Mouse (Mus musculus): ENCODE data around the gene Ano10. TPM values are rescaled to one million over a fixed set of nuclear protein-coding genes. Genes with fewer than 3 reads are reported as not detected.

Ano10 gene
- polyA plus RNA-seq, 1 experiment from 2014 or later = 38.4 TPM

DNA sequence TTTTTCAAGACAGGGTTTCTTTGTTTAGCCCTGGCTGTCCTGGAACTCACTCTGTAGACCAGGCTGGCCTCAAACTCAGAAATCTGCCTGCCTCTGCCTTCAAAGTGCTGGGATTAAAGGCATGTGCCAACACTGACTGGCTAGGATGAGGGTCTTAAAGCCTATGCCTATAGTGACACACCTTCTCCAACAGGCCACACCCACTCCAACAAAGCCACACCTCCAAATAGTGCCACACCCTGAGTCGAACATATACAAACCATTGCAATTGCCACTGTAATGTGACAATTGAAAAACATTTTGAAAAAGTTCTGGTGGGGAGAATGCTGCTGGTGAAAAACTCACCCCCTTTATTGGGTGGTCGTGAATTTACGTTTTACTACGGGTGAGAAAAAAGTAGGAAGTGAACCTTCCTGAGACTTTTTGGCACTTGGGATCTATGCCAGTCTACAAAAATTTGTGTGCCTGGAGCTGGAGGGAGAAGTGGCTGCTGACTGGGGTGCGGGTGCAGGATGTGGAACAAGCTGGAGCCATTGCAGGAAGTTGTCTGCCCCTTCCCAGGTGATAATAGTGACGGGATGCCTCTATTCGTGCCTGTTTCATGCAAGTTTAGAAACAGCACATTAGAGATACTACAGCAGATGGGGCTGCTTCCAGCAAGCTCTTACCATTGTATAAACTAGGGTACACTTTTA is 18.2 kb upstream of the Ano10 start:
- H3K27me3 ChIP-seq (ENCODE audit: insufficient read depth, low read length) = no peaks in the 10 kb centered on the region
- H3K4me3 ChIP-seq (ENCODE audit: low read depth, low read length) = no peak overlapping the region
- TF ChIP-seq CTCF (IDR thresholded peaks at IDR 0.05; ENCODE audit: low read depth) = no peak
- WGBS = 77% methylated on average over 7 of the region's 7 CpGs
- H3K36me3 ChIP-seq (ENCODE audit: insufficient read depth) = no peaks in the 10 kb centered on the region
- ATAC-seq (ENCODE audit: insufficient read depth) = no peak
- no peak overlapping the region for H3K27ac ChIP-seq (ENCODE audit: low read depth)
- no peak for DNase-seq
- no peak overlapping the region for H3K4me2 ChIP-seq
- no peaks in the 10 kb centered on the region for H3K9me3 ChIP-seq (ENCODE audit: low read depth, low read length)
- no peak overlapping the region for H3K9ac ChIP-seq
- H3K4me1 ChIP-seq (ENCODE audit: insufficient read depth) = 0 out of 2 replicates have a peak, but pooled peaks cover 12% of the 10 kb centered on the region

GRCm38 (mm10) chr9:122311051-122311760 is 17.0 kb upstream of the Ano10 start:
- DNase-seq (no peak), ATAC-seq (ENCODE audit: insufficient read depth) (peak; percentile 36; the same call in 1 of the 2 replicates)
- H3K9me3 ChIP-seq (ENCODE audit: low read depth, low read length) = no peaks in the 10 kb centered on the region
- peak overlapping the region; percentile 42 for H3K4me3 ChIP-seq (ENCODE audit: low read depth, low read length)
- H3K4me1 ChIP-seq (ENCODE audit: insufficient read depth) = 0 out of 2 replicates have a peak, but pooled peaks cover 12% of the 10 kb centered on the region
- no peaks in the 10 kb centered on the region for H3K27me3 ChIP-seq (ENCODE audit: insufficient read depth, low read length)
- TF ChIP-seq CTCF (IDR thresholded peaks at IDR 0.05; ENCODE audit: low read depth) = no peak
- H3K9ac ChIP-seq = peak overlapping the region; percentile 55
- H3K36me3 ChIP-seq (ENCODE audit: insufficient read depth) = no peaks in the 10 kb centered on the region
- peak overlapping the region; percentile 60 for H3K4me2 ChIP-seq
- H3K27ac ChIP-seq (ENCODE audit: low read depth) = peak overlapping the region; percentile 59; the same call in 1 of the 2 replicates
- WGBS = 62% methylated on average over 7 of the region's 7 CpGs

DNA sequence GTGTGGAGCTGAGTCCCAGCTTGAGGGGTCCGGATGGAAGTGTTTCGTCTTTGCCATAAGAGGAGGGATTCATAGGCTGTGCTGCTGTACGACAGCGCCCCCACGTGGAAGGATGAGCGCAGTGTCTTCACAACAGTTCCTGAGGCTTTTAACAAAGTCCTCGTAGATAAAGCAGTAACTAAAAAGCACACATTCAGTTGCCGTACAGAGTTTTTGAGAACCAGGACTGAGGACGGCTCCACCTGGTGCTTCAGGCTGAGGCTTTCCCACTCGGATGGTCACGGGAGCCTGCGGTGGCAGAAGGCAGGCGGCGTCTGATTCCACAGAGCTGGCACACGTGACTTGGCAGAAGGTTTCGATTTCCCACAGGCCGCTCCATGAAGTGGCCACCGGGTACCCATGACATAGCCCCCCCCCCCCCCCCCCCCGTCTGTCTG is 16.4 kb upstream of the Ano10 start:
- TF ChIP-seq CTCF (IDR thresholded peaks at IDR 0.05; ENCODE audit: low read depth) = peak; percentile 98
- H3K9ac ChIP-seq = peak overlapping the region; percentile 55
- H3K4me2 ChIP-seq = peak overlapping the region; percentile 60
- peak overlapping the region; percentile 42 for H3K4me3 ChIP-seq (ENCODE audit: low read depth, low read length)
- H3K36me3 ChIP-seq (ENCODE audit: insufficient read depth) = no peaks in the 10 kb centered on the region
- WGBS = 2% methylated on average over 18 of the region's 19 CpGs
- 0 out of 2 replicates have a peak, but pooled peaks cover 12% of the 10 kb centered on the region for H3K4me1 ChIP-seq (ENCODE audit: insufficient read depth)
- H3K27ac ChIP-seq (ENCODE audit: low read depth) = peak overlapping the region; percentile 59; the same call in 1 of the 2 replicates
- ATAC-seq (ENCODE audit: insufficient read depth) = peak; percentile 94
- DNase-seq = peak; percentile 96
- H3K9me3 ChIP-seq (ENCODE audit: low read depth, low read length) = no peaks in the 10 kb centered on the region
- H3K27me3 ChIP-seq (ENCODE audit: insufficient read depth, low read length) = no peaks in the 10 kb centered on the region

DNA sequence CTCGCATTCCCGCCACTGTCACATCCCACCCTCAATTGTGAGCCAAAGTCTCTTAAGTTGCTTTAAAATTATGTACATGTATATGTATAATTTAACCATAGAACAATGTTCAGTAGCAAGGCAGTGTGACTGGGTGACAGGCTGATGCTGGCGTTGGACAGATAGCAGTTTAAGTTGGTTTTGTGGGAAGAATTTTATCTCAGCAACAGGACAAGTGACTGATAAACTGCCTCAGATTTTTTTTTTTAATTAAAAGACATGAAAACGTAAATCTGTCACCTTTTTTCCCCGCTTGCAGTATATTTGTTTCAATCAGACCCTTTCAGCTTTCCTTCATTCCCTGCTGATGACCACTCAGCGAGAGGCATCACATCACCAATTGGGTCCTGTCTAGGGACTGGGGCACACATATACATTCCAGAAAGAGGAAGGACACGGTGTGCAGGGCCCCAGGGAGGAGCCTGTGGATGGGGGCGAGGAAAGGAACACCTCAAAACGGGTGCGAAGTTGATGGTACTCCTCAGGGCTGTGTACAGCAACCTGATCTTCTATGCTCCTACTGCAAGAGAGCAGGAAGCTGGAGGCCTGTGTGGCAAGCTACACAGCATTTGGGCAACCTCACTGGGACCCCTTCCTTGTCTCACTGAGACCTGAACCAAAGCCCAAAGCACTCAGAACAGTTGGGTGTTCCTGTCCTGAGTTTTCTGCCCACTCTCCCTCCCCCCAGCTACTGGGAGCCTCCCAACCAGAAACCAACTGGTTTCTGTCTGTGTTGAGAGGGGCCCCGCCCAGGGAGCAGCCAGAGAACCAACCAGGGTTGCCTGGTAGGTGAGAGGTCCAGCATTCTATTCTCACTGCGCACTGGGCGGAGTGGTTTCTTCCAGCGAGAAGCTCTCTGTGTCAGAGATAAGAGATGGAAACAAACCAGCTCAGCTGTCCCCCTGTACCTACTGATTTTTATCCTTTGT is 15.1 kb upstream of the Ano10 start:
- Histone ChIP-seq H3K9ac (no peak overlapping the region; the same call in 1 of the 2 replicates), H3K4me1 (ENCODE audit: insufficient read depth) (0 out of 2 replicates have a peak, but pooled peaks cover 12% of the 10 kb centered on the region), H3K36me3 (ENCODE audit: insufficient read depth) (no peaks in the 10 kb centered on the region), H3K27me3 (ENCODE audit: insufficient read depth, low read length) (no peaks in the 10 kb centered on the region), H3K4me2 (no peak overlapping the region), H3K9me3 (ENCODE audit: low read depth, low read length) (no peaks in the 10 kb centered on the region), H3K4me3 (ENCODE audit: low read depth, low read length) (no peak overlapping the region), H3K27ac (ENCODE audit: low read depth) (no peak overlapping the region)
- no peak; the same call in 1 of the 2 replicates for ATAC-seq (ENCODE audit: insufficient read depth)
- no peak for DNase-seq
- no peak for TF ChIP-seq CTCF (IDR thresholded peaks at IDR 0.05; ENCODE audit: low read depth)
- 45% methylated on average over 14 of the region's 14 CpGs for WGBS

DNA sequence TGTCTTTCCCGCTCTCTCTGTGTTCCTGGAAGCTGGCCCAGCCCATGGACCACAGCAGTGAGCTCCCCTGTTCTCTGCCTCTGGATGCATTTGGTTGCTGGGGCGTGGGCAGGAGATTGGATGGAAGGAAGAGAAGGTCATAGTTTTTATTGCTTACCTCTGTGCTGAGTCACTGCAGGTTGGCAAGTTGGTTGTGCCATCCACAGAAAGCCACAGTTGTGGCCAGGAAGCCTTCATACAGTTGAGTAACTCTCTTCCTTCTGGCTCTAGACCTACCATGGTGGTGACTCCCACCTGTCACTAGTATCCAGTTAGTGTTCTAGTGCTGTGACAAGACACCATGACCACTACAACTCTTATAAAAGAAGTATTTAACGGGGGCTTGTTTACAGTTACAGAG is 11.1 kb upstream of the Ano10 start:
- Histone ChIP-seq H3K27me3 (ENCODE audit: insufficient read depth, low read length) (no peaks in the 10 kb centered on the region), H3K4me1 (ENCODE audit: insufficient read depth) (0 out of 2 replicates have a peak, but pooled peaks cover 7% of the 10 kb centered on the region), H3K4me2 (no peak overlapping the region), H3K4me3 (ENCODE audit: low read depth, low read length) (no peak overlapping the region), H3K9ac (no peak overlapping the region), H3K27ac (ENCODE audit: low read depth) (no peak overlapping the region), H3K36me3 (ENCODE audit: insufficient read depth) (no peaks in the 10 kb centered on the region), H3K9me3 (ENCODE audit: low read depth, low read length) (no peaks in the 10 kb centered on the region)
- no peak for TF ChIP-seq CTCF (IDR thresholded peaks at IDR 0.05; ENCODE audit: low read depth)
- no peak for ATAC-seq (ENCODE audit: insufficient read depth)
- DNase-seq = no peak
- 75% methylated on average over 3 of the region's 3 CpGs for WGBS

GRCm38 (mm10) chr9:122296169-122296568 is 1.9 kb upstream of the Ano10 start:
- ATAC-seq (ENCODE audit: insufficient read depth) (no peak), DNase-seq (no peak)
- Histone ChIP-seq H3K4me3 (ENCODE audit: low read depth, low read length) (no peak overlapping the region), H3K4me1 (ENCODE audit: insufficient read depth) (0 out of 2 replicates have a peak, but pooled peaks cover 7% of the 10 kb centered on the region), H3K9ac (no peak overlapping the region), H3K27me3 (ENCODE audit: insufficient read depth, low read length) (no peaks in the 10 kb centered on the region), H3K36me3 (ENCODE audit: insufficient read depth) (no peaks in the 10 kb centered on the region), H3K9me3 (ENCODE audit: low read depth, low read length) (no peaks in the 10 kb centered on the region), H3K27ac (ENCODE audit: low read depth) (no peak overlapping the region), H3K4me2 (no peak overlapping the region)
- 85% methylated on average over 5 of the region's 5 CpGs for WGBS
- TF ChIP-seq CTCF (IDR thresholded peaks at IDR 0.05; ENCODE audit: low read depth) = no peak

Measured in lung, embryonic 14.5 days (tissue).